Mouse (Mus musculus): ENCODE measurements around the gene Ethe1. TPM values are rescaled to one million over a fixed set of nuclear protein-coding genes. Genes with fewer than 3 reads are reported as not detected.

The Ethe1 gene
- polyA plus RNA-seq, 1 experiment from 2014 or later: 38.1 TPM

- H3K27me3 ChIP-seq (replicated peaks; ENCODE audit: control insufficient read depth, insufficient read depth, low read length): peaks cover 28% of the 10 kb centered on the region
- no peak overlapping the region for H3K9ac ChIP-seq (ENCODE audit: low read depth, low read length)
- peaks cover 12% of the 10 kb centered on the region for H3K4me1 ChIP-seq (ENCODE audit: control insufficient read depth, insufficient read depth, low read length)
- H3K36me3 ChIP-seq (ENCODE audit: control insufficient read depth, insufficient read depth, low read length): no peaks in the 10 kb centered on the region
- no peak overlapping the region for H3K27ac ChIP-seq (ENCODE audit: low read length)
- peak overlapping the region; percentile 27; the same call in 1 of the 2 replicates for H3K4me2 ChIP-seq (ENCODE audit: low read depth, low read length)
- H3K9me3 ChIP-seq (ENCODE audit: control insufficient read depth, low read length): no peaks in the 10 kb centered on the region
- peak overlapping the region; percentile 9; the same call in 1 of the 2 replicates for H3K4me3 ChIP-seq (ENCODE audit: low read length)
- WGBS: 3% methylated on average over 18 of the region's 18 CpGs
- peak; percentile 19; the same call in 1 of the 2 replicates for ATAC-seq
Measured at GRCm38 (mm10) chr7:24637046-24637445, 49.7 kb downstream of the Ethe1 start.

- Histone ChIP-seq H3K4me2 (ENCODE audit: low read depth, low read length) (peak overlapping the region; percentile 96), H3K27me3 (replicated peaks; ENCODE audit: control insufficient read depth, insufficient read depth, low read length) (peaks cover 28% of the 10 kb centered on the region), H3K36me3 (ENCODE audit: control insufficient read depth, insufficient read depth, low read length) (no peaks in the 10 kb centered on the region), H3K9ac (ENCODE audit: low read depth, low read length) (peak overlapping the region; percentile 53), H3K9me3 (ENCODE audit: control insufficient read depth, low read length) (no peaks in the 10 kb centered on the region), H3K27ac (ENCODE audit: low read length) (no peak overlapping the region), H3K4me3 (ENCODE audit: low read length) (peak overlapping the region; percentile 51), H3K4me1 (ENCODE audit: control insufficient read depth, insufficient read depth, low read length) (peaks cover 12% of the 10 kb centered on the region)
- ATAC-seq: peak; percentile 65
- WGBS: 3% methylated on average over 35 of the region's 35 CpGs
Measured at GRCm38 (mm10) chr7:24638026-24638856, 50.9 kb downstream of the Ethe1 start.

GRCm38 (mm10) chr7:24640450-24640849 lies 53.1 kb downstream of the Ethe1 start:
- WGBS: 62% methylated on average over 13 of the region's 13 CpGs

GRCm38 (mm10) chr7:24642491-24642890 lies 55.1 kb downstream of the Ethe1 start:
- Histone ChIP-seq H3K4me2 (ENCODE audit: low read depth, low read length) (no peak overlapping the region), H3K9me3 (ENCODE audit: control insufficient read depth, low read length) (no peaks in the 10 kb centered on the region), H3K9ac (ENCODE audit: low read depth, low read length) (no peak overlapping the region), H3K4me3 (ENCODE audit: low read length) (no peak overlapping the region), H3K4me1 (ENCODE audit: control insufficient read depth, insufficient read depth, low read length) (peaks cover 5% of the 10 kb centered on the region; the same call in 1 of the 2 replicates), H3K27ac (ENCODE audit: low read length) (no peak overlapping the region), H3K27me3 (replicated peaks; ENCODE audit: control insufficient read depth, insufficient read depth, low read length) (peaks cover 17% of the 10 kb centered on the region), H3K36me3 (ENCODE audit: control insufficient read depth, insufficient read depth, low read length) (no peaks in the 10 kb centered on the region)
- no peak for ATAC-seq
- WGBS: 9% methylated on average over 9 of the region's 9 CpGs

More at GRCm38 (mm10) chr7:24640450-24640849, 53.1 kb downstream of the Ethe1 start:
- H3K36me3 ChIP-seq (ENCODE audit: control insufficient read depth, insufficient read depth, low read length): no peaks in the 10 kb centered on the region
- H3K4me2 ChIP-seq (ENCODE audit: low read depth, low read length): no peak overlapping the region
- no peak for ATAC-seq
- H3K27me3 ChIP-seq (replicated peaks; ENCODE audit: control insufficient read depth, insufficient read depth, low read length): peaks cover 28% of the 10 kb centered on the region
- no peaks in the 10 kb centered on the region for H3K9me3 ChIP-seq (ENCODE audit: control insufficient read depth, low read length)
- H3K9ac ChIP-seq (ENCODE audit: low read depth, low read length): no peak overlapping the region
- peaks cover 12% of the 10 kb centered on the region for H3K4me1 ChIP-seq (ENCODE audit: control insufficient read depth, insufficient read depth, low read length)
- no peak overlapping the region for H3K27ac ChIP-seq (ENCODE audit: low read length)
- no peak overlapping the region for H3K4me3 ChIP-seq (ENCODE audit: low read length)

- no peaks in the 10 kb centered on the region for H3K9me3 ChIP-seq (ENCODE audit: control insufficient read depth, low read length)
- no peak overlapping the region for H3K4me3 ChIP-seq (ENCODE audit: low read length)
- WGBS: 79% methylated on average over 6 of the region's 6 CpGs
- H3K36me3 ChIP-seq (ENCODE audit: control insufficient read depth, insufficient read depth, low read length): no peaks in the 10 kb centered on the region
- 0 out of 2 replicates have a peak, but pooled peaks cover 5% of the 10 kb centered on the region for H3K27me3 ChIP-seq (replicated peaks; ENCODE audit: control insufficient read depth, insufficient read depth, low read length)
- H3K9ac ChIP-seq (ENCODE audit: low read depth, low read length): no peak overlapping the region
- no peak overlapping the region for H3K27ac ChIP-seq (ENCODE audit: low read length)
- no peaks in the 10 kb centered on the region for H3K4me1 ChIP-seq (ENCODE audit: control insufficient read depth, insufficient read depth, low read length)
- no peak for ATAC-seq
- no peak overlapping the region for H3K4me2 ChIP-seq (ENCODE audit: low read depth, low read length)
Measured at GRCm38 (mm10) chr7:24644492-24644891, 57.1 kb downstream of the Ethe1 start.

GRCm38 (mm10) chr7:24644996-24645395 lies 57.7 kb downstream of the Ethe1 start:
- no peak overlapping the region for H3K27ac ChIP-seq (ENCODE audit: low read length)
- H3K9me3 ChIP-seq (ENCODE audit: control insufficient read depth, low read length): no peaks in the 10 kb centered on the region
- no peak overlapping the region for H3K9ac ChIP-seq (ENCODE audit: low read depth, low read length)
- WGBS: 76% methylated on average over 7 of the region's 7 CpGs
- H3K27me3 ChIP-seq (replicated peaks; ENCODE audit: control insufficient read depth, insufficient read depth, low read length): 0 out of 2 replicates have a peak, but pooled peaks cover 5% of the 10 kb centered on the region
- no peaks in the 10 kb centered on the region for H3K4me1 ChIP-seq (ENCODE audit: control insufficient read depth, insufficient read depth, low read length)
- H3K4me3 ChIP-seq (ENCODE audit: low read length): no peak overlapping the region
- no peak overlapping the region for H3K4me2 ChIP-seq (ENCODE audit: low read depth, low read length)
- no peak for ATAC-seq
- no peaks in the 10 kb centered on the region for H3K36me3 ChIP-seq (ENCODE audit: control insufficient read depth, insufficient read depth, low read length)

GRCm38 (mm10) chr7:24646486-24646885 lies 59.1 kb downstream of the Ethe1 start:
- ATAC-seq: no peak
- Histone ChIP-seq H3K27ac (ENCODE audit: low read length) (no peak overlapping the region), H3K9ac (ENCODE audit: low read depth, low read length) (no peak overlapping the region), H3K36me3 (ENCODE audit: control insufficient read depth, insufficient read depth, low read length) (no peaks in the 10 kb centered on the region), H3K9me3 (ENCODE audit: control insufficient read depth, low read length) (no peaks in the 10 kb centered on the region), H3K4me1 (ENCODE audit: control insufficient read depth, insufficient read depth, low read length) (no peaks in the 10 kb centered on the region), H3K4me2 (ENCODE audit: low read depth, low read length) (no peak overlapping the region), H3K4me3 (ENCODE audit: low read length) (no peak overlapping the region), H3K27me3 (replicated peaks; ENCODE audit: control insufficient read depth, insufficient read depth, low read length) (no peaks in the 10 kb centered on the region)
- 69% methylated on average over 7 of the region's 7 CpGs for WGBS

- no peaks in the 10 kb centered on the region for H3K36me3 ChIP-seq (ENCODE audit: control insufficient read depth, insufficient read depth, low read length)
- H3K4me2 ChIP-seq (ENCODE audit: low read depth, low read length): no peak overlapping the region
- no peaks in the 10 kb centered on the region for H3K4me1 ChIP-seq (ENCODE audit: control insufficient read depth, insufficient read depth, low read length)
- no peaks in the 10 kb centered on the region for H3K9me3 ChIP-seq (ENCODE audit: control insufficient read depth, low read length)
- no peak overlapping the region for H3K27ac ChIP-seq (ENCODE audit: low read length)
- peak; percentile 46; the same call in 1 of the 2 replicates for ATAC-seq
- H3K27me3 ChIP-seq (replicated peaks; ENCODE audit: control insufficient read depth, insufficient read depth, low read length): no peaks in the 10 kb centered on the region
- H3K4me3 ChIP-seq (ENCODE audit: low read length): no peak overlapping the region
- 21% methylated on average over 7 of the region's 7 CpGs for WGBS
- no peak overlapping the region for H3K9ac ChIP-seq (ENCODE audit: low read depth, low read length)
Measured at GRCm38 (mm10) chr7:24653681-24654080, 66.3 kb downstream of the Ethe1 start.

Measured in intestine, embryonic 16.5 days (tissue).